Mouse (Mus musculus) embryonic facial prominence, embryonic 15.5 days (tissue): ENCODE results near the gene Fiz1. TPM values are rescaled to one million over a fixed set of nuclear protein-coding genes. Genes with fewer than 3 reads are reported as not detected.

Experiments used
- ATAC-seq: fragments of 200-750 bp; cut with Nextera tagmentation; 2 replicates; pipeline ENCODE4 v1.8.0; 2017; ENCODE audit warnings: low read depth, moderate TSS enrichment; ENCODE audit not compliant: insufficient number of reproducible peaks, low FRiP score, low TSS enrichment
- H3K27ac ChIP-seq: fragments of 300-500 bp; sonication (generic); replicated peaks from 2 replicates; pipeline ENCODE4 v1.5.1; 2015; ENCODE audit warnings: mild to moderate bottlenecking, inconsistent platforms
- H3K27me3 ChIP-seq: fragments of 300-500 bp; sonication (generic); 2 replicates; pipeline ENCODE4 v1.6.1; 2015; ENCODE audit warnings: inconsistent platforms
- H3K36me3 ChIP-seq: fragments of 300-500 bp; sonication (generic); 2 replicates; pipeline ENCODE4 v1.6.1; 2015; ENCODE audit warnings: mild to moderate bottlenecking, inconsistent platforms
- H3K4me1 ChIP-seq: fragments of 300-500 bp; sonication (generic); 2 replicates; pipeline ENCODE4 v1.6.1; 2015; ENCODE audit warnings: inconsistent platforms
- H3K4me2 ChIP-seq: fragments of 300-500 bp; sonication (generic); replicated peaks from 2 replicates; pipeline ENCODE4 v1.6.1; 2015; ENCODE audit warnings: mild to moderate bottlenecking, inconsistent platforms
- H3K4me3 ChIP-seq: fragments of 300-500 bp; sonication (generic); replicated peaks from 2 replicates; pipeline ENCODE4 v1.5.1; 2015; ENCODE audit warnings: mild to moderate bottlenecking, inconsistent platforms
- H3K9ac ChIP-seq: fragments of 300-500 bp; sonication (generic); 2 replicates; pipeline ENCODE4 v1.6.1; 2015; ENCODE audit warnings: inconsistent platforms
- H3K9me3 ChIP-seq: fragments of 300-500 bp; sonication (generic); replicated peaks from 2 replicates; pipeline ENCODE4 v1.6.1; 2016; ENCODE audit warnings: inconsistent platforms
- WGBS: fragments of 180-500 bp; shearing (Covaris S2); methylation state at CpG from one replicate; pipeline ENCODE4 v1.1.7; 2015; 5-methylcytosine and 5-hydroxymethylcytosine counted together
- polyA plus RNA-seq: library from polyadenylated mRNA; unstranded; fragments of >200 nt; fragmentation: Nextera tagmentation; extraction: Ambion mirVana; gene quantifications from 2 replicates; pipeline ENCODE4 v1.2.1, GENCODE M21; 2015

Fiz1 gene
- polyA plus RNA-seq, 1 experiment from 2014 or later = 46.2 TPM

DNA sequence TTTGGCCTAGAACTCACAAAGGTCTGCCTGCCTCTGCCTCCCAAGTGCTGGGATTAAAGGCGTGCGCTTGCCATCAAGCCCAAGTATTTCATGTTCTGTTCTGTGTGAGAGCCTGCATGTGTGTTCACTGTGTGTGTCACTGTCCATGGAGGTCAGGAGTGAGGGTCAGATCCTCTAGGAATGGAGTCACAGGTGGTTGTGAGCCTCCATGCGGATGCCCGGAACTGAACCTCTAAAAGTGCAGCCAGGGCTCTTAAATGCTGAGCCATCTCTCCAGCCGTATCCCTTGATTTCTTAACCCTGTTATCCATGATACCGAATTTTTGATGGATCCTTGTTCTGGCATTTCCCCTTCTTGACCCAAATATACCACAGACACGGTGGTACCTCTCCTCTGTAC, 22.5 kb upstream of the Fiz1 start:
- Histone ChIP-seq H3K4me2 (no peak overlapping the region), H3K27me3 (no peaks in the 10 kb centered on the region), H3K36me3 (peaks cover 48% of the 10 kb centered on the region), H3K9ac (no peak overlapping the region), H3K4me1 (peaks cover 4% of the 10 kb centered on the region; the same call in 1 of the 2 replicates), H3K27ac (no peak overlapping the region), H3K9me3 (peaks cover 7% of the 10 kb centered on the region), H3K4me3 (no peak overlapping the region)
- WGBS = 92% methylated on average over 7 of the region's 7 CpGs
- no peak for ATAC-seq

DNA sequence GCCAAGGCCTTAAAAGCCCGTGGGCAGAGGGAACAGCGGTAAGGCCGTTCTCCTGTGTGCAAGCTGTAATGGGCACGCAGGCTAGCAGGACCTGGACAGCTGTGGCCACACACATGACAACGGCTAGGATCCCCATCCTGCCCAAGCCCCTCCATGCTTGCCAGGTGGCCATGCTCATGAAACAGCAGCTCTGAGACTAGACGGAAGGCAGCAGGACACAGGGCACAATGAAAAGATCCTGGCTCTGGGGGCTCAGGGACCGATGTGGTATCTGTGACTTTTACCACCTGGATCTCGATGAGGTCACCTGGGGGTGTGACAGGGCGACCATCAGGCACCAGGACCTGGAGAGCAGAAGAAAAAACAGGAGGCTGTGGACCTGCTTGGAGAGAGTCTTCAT, 21.6 kb upstream of the Fiz1 start:
- no peaks in the 10 kb centered on the region for H3K27me3 ChIP-seq
- no peak overlapping the region for H3K27ac ChIP-seq
- peaks cover 16% of the 10 kb centered on the region for H3K9me3 ChIP-seq
- ATAC-seq = no peak
- H3K36me3 ChIP-seq = peaks cover 52% of the 10 kb centered on the region
- H3K4me2 ChIP-seq = no peak overlapping the region
- no peak overlapping the region for H3K4me3 ChIP-seq
- 94% methylated on average over 9 of the region's 9 CpGs for WGBS
- peaks cover 4% of the 10 kb centered on the region; the same call in 1 of the 2 replicates for H3K4me1 ChIP-seq
- no peak overlapping the region for H3K9ac ChIP-seq

DNA sequence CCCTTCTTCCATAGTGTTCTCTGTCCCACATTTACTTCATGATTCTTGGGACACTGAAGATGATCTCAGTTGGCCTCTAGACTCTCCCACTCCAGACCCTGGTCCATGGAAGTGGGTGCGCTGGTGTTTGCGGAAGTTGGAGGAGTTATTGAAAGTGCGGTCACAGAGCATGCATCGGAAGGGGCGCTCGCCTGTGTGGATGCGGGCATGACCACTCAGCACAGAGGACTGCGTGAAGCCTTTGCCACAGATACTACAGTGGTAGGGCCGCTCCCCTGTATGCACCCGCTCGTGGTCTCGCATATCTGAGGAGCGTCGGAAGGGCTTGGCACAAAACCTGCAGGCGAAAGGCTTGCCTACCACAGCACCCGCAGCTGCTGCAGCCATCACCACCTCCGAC, 21.1 kb upstream of the Fiz1 start:
- Histone ChIP-seq H3K27ac (no peak overlapping the region), H3K36me3 (peaks cover 57% of the 10 kb centered on the region), H3K27me3 (no peaks in the 10 kb centered on the region), H3K9ac (no peak overlapping the region), H3K4me3 (no peak overlapping the region), H3K9me3 (peaks cover 21% of the 10 kb centered on the region), H3K4me2 (no peak overlapping the region), H3K4me1 (peaks cover 4% of the 10 kb centered on the region; the same call in 1 of the 2 replicates)
- 96% methylated on average over 17 of the region's 17 CpGs for WGBS
- ATAC-seq = no peak

DNA sequence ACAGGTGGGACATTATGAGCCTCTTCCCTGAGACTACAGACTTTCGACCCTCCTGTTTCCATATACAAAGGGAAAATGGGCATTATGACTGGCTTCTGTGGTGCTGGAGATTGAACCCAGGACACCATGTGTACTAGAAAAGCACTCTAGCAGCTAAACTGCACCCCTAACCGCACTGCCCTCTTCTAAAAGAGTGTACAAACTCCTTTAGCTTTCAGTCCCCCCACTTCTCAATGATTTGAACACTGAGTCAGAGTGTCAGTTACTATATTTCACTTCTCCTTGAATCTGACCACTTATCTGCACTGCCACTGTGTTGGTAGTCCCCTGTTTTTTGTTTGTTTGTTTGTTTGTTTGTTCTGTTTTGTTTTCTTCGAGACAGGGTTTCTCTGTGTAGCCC, 19.3 kb upstream of the Fiz1 start, which contains the start of gene 4632433K11Rik:
TSS of gene 4632433K11Rik (plus strand) at position 301 of the 400 bp plus-strand sequence.
- no peak within 1 kb of the TSS for H3K9ac ChIP-seq
- no peak within 1 kb of the TSS for H3K4me3 ChIP-seq
- no peak for ATAC-seq
- no peak within 1 kb of the TSS for H3K27ac ChIP-seq
- H3K4me2 ChIP-seq = no peak within 1 kb of the TSS
- 93% methylated on average over 3 of the region's 3 CpGs for WGBS
- peaks cover 4% of the 10 kb centered on the region; the same call in 1 of the 2 replicates for H3K4me1 ChIP-seq
- H3K36me3 ChIP-seq = peaks cover 75% of the 10 kb centered on the region
- no peaks in the 10 kb centered on the region for H3K27me3 ChIP-seq
- H3K9me3 ChIP-seq = peaks cover 36% of the 10 kb centered on the region

DNA sequence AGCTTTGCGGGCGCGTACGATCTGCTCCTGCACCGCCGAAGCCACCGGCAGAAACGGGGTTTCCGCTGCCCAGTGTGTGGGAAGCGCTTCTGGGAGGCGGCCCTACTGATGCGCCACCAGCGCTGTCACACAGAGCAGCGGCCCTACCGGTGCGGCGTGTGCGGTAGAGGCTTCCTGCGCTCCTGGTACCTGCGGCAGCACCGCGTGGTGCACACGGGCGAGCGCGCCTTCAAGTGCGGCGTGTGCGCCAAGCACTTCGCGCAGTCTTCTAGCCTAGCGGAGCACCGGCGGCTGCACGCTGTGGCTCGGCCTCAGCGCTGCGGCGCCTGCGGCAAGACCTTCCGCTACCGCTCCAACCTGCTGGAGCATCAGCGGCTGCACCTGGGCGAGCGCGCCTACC, 17.0 kb upstream of the Fiz1 start:
- ATAC-seq = no peak
- H3K9me3 ChIP-seq = peaks cover 36% of the 10 kb centered on the region
- H3K4me1 ChIP-seq = no peaks in the 10 kb centered on the region
- 81% methylated on average over 46 of the region's 46 CpGs for WGBS
- no peaks in the 10 kb centered on the region for H3K27me3 ChIP-seq
- peaks cover 93% of the 10 kb centered on the region for H3K36me3 ChIP-seq
- no peak overlapping the region for H3K27ac ChIP-seq
- H3K9ac ChIP-seq = no peak overlapping the region
- H3K4me2 ChIP-seq = no peak overlapping the region
- H3K4me3 ChIP-seq = no peak overlapping the region

DNA sequence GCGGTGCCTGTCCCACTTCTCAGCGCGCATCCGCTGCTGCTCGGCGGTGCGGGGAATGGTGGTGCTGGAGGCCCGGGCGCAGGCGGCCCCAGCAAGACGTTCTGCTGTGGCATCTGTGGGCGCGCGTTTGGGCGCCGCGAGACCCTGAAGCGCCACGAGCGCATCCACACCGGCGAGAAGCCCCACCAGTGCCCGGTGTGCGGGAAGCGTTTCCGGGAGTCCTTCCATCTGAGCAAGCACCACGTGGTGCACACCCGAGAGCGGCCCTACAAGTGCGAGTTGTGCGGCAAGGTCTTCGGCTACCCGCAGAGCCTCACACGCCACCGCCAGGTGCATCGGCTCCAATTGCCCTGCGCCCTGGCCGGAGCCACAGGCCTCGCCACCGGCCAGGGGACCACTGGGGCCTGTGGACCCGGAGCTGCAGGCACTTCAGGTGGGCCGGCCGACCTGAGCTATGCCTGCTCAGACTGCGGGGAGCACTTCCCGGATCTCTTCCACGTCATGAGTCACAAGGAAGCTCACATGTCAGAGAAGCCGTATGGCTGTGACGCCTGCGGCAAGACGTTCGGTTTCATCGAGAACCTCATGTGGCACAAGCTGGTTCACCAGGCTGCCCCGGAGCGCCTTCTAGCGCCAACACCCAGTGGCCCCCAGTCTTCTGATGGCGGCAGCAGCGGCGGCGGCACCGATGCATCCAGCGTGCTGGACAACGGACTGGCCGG, 16.2 kb upstream of the Fiz1 start:
- ATAC-seq = no peak
- H3K27me3 ChIP-seq = no peaks in the 10 kb centered on the region
- no peak overlapping the region for H3K4me2 ChIP-seq
- peaks cover 33% of the 10 kb centered on the region for H3K9me3 ChIP-seq
- H3K9ac ChIP-seq = no peak overlapping the region
- H3K36me3 ChIP-seq = peaks cover 95% of the 10 kb centered on the region
- H3K27ac ChIP-seq = no peak overlapping the region
- no peak overlapping the region for H3K4me3 ChIP-seq
- WGBS = 87% methylated on average over 63 of the region's 63 CpGs
- no peaks in the 10 kb centered on the region for H3K4me1 ChIP-seq

DNA sequence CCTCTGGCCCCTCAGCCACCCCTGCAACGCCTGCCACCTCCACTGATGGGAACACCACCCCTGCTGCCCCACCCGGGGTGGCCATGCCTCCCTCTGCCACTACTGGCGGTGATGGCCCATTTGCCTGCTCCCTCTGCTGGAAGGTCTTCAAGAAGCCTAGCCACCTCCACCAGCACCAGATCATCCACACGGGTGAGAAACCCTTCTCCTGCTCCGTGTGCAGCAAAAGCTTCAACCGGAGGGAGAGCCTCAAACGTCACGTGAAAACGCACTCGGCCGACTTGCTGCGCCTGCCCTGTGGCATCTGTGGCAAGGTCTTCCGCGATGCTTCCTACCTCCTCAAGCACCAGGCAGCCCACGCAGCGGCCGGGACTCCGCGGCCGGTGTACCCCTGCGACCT, 15.4 kb upstream of the Fiz1 start:
- Histone ChIP-seq H3K4me1 (no peaks in the 10 kb centered on the region), H3K9ac (no peak overlapping the region), H3K9me3 (peaks cover 33% of the 10 kb centered on the region), H3K4me2 (no peak overlapping the region), H3K27ac (no peak overlapping the region), H3K36me3 (peaks cover 95% of the 10 kb centered on the region), H3K4me3 (no peak overlapping the region), H3K27me3 (no peaks in the 10 kb centered on the region)
- 92% methylated on average over 21 of the region's 21 CpGs for WGBS
- no peak for ATAC-seq

DNA sequence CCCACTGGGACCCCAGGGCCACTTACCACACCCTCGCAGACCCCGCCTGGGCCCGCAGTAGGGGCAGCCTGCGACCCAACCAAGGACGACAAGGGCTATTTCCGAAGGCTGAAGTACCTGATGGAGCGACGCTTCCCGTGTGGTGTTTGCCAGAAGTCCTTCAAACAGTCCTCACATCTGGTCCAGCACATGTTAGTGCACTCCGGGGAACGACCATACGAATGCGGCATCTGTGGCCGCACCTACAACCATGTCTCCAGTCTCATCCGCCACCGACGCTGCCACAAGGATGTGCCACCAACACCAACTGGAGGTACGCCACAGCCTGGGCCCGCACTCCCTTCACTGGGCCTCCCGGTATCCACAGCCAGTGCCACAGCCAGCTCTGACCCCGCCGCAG, 15.0 kb upstream of the Fiz1 start:
- H3K36me3 ChIP-seq = peaks cover 95% of the 10 kb centered on the region
- 96% methylated on average over 22 of the region's 22 CpGs for WGBS
- H3K4me2 ChIP-seq = no peak overlapping the region
- no peaks in the 10 kb centered on the region for H3K4me1 ChIP-seq
- H3K27ac ChIP-seq = no peak overlapping the region
- no peak overlapping the region for H3K9ac ChIP-seq
- no peak overlapping the region for H3K4me3 ChIP-seq
- H3K27me3 ChIP-seq = no peaks in the 10 kb centered on the region
- ATAC-seq = no peak
- peaks cover 33% of the 10 kb centered on the region for H3K9me3 ChIP-seq

DNA sequence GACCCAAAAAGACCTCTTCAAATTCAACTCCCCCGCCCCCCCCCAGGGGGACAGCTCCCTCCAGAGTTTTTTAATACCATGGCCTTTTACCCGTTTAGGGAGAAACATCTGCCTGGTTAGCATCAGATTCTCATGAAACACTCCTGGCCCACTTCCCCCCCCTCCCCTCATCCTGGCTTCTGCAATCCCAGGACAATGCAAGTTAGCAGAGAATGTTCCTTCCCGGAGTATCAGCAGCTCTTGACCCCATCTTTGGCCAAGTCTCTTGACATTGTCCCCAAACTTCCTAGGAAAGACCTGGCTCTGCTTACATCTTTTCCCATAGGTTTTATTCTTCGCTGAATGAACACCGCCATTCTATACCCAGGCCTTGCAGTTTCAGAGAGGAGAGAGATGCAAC, 6.7 kb upstream of the Fiz1 start:
- Histone ChIP-seq H3K4me3 (peak overlapping the region; percentile 89), H3K36me3 (peaks cover 56% of the 10 kb centered on the region), H3K9me3 (no peaks in the 10 kb centered on the region), H3K4me2 (peak overlapping the region; percentile 66), H3K4me1 (peaks cover 23% of the 10 kb centered on the region), H3K27me3 (no peaks in the 10 kb centered on the region), H3K9ac (peak overlapping the region; percentile 89), H3K27ac (peak overlapping the region; percentile 98; the same call in 1 of the 2 replicates)
- WGBS = 46% methylated on average over 5 of the region's 5 CpGs
- no peak for ATAC-seq

DNA sequence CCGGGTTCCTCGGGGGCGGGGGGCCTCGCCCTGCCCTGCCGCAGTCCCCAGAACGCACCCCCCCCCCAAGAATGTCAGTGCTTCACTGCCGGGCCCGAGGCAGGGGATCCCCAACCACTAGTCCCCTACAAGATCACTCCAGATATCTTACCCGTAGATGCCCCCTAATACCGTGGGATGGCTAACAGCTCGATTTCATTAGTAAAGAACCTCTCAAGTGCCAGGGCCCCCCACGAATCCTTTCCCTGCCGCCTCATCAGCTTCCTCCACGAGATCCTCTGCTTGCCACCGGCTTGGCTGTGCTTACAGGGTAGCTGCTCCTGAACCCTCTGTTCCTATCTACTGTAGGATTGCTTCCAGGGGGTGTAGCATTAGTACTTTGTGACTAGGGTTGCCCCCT, 6.2 kb upstream of the Fiz1 start:
- WGBS = 0% methylated on average over 12 of the region's 15 CpGs
- H3K4me2 ChIP-seq = peak overlapping the region; percentile 66
- peak overlapping the region; percentile 89 for H3K9ac ChIP-seq
- peak overlapping the region; percentile 98 for H3K27ac ChIP-seq
- H3K4me1 ChIP-seq = peaks cover 23% of the 10 kb centered on the region
- H3K36me3 ChIP-seq = peaks cover 51% of the 10 kb centered on the region
- H3K27me3 ChIP-seq = no peaks in the 10 kb centered on the region
- no peak; the same call in 1 of the 2 replicates for ATAC-seq
- no peaks in the 10 kb centered on the region for H3K9me3 ChIP-seq
- H3K4me3 ChIP-seq = peak overlapping the region; percentile 89

DNA sequence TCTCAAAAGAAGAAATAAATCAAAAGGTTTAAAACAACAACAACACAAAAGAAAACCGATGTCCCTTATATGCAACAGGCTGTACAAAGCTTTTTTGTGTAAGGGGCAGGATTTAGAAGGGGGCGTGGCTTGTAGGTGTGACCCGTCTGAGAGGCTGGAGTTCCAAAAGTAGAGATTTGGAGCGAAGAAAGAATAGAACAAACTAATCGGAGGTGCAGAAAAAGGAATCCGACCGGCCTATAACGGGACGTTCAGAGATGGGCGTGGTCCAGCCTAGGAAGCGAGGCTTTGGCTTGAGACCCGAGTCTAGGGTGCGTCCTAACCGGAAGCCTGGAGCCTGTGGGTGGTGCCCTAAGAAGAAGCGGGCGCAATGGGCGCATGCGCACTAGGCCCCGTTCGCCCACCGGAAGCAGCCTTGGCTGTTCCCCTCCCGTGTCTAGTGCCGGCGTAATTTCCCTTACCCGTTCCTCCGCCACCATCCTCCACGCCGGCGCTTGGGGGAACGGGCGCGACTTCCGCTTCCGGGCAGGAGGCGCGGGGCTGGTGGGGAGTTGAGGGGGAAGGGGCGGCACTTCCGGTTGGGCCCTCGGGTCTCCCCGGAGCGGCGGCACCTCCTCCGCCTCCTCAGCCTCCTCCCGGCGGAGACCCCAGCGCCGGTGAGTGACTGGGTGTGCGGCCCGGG, 5.6 kb upstream of the Fiz1 start, which contains the start of the genes Zfp865 and Ccdc106:
TSS of gene Zfp865 (plus strand) at position 377 of the 682 bp plus-strand sequence.
TSS of gene Ccdc106 (plus strand) at position 554 of the 682 bp plus-strand sequence.
- peak within 1 kb of the TSS; percentile 98 for H3K27ac ChIP-seq
- peak within 1 kb of the TSS; percentile 66 for H3K4me2 ChIP-seq
- H3K4me3 ChIP-seq = peak within 1 kb of the TSS; percentile 89
- ATAC-seq = peak; percentile 91
- no peaks in the 10 kb centered on the region for H3K9me3 ChIP-seq
- H3K27me3 ChIP-seq = no peaks in the 10 kb centered on the region
- peak within 1 kb of the TSS; percentile 89 for H3K9ac ChIP-seq
- WGBS = under 1% methylated on average over 42 of the region's 49 CpGs
- H3K36me3 ChIP-seq = peaks cover 46% of the 10 kb centered on the region
- H3K4me1 ChIP-seq = peaks cover 23% of the 10 kb centered on the region
